Mouse (Mus musculus) liver, embryonic 11.5 days (tissue): ENCODE data around the gene Kcnip1. TPM values are rescaled to one million over a fixed set of nuclear protein-coding genes. Genes with fewer than 3 reads are reported as not detected.

Experiments used
- ATAC-seq: fragments of 200-750 bp; cut with Nextera tagmentation; replicated peaks from 2 replicates; pipeline ENCODE4 v1.8.0; 2017; ENCODE audit warnings: moderate number of reproducible peaks, mild to moderate bottlenecking, moderate TSS enrichment, moderate library complexity; ENCODE audit not compliant: low FRiP score
- DNase-seq: peaks from one replicate; pipeline ENCODE4 v3.0.0-alpha.2; 2017; ENCODE audit warnings: low spot score
- H3K27ac ChIP-seq: fragments of 300-500 bp; sonication (generic); 2 replicates; pipeline ENCODE4 v1.5.1; 2014; ENCODE audit warnings: mild to moderate bottlenecking, low read depth, low read length, control low read depth
- H3K27me3 ChIP-seq: fragments of 300-500 bp; sonication (generic); replicated peaks from 2 replicates; pipeline ENCODE4 v1.6.1; 2014; ENCODE audit warnings: low read length, mixed read lengths; ENCODE audit not compliant: control insufficient read depth, insufficient read depth
- H3K36me3 ChIP-seq: fragments of 300-500 bp; sonication (generic); 2 replicates; pipeline ENCODE4 v1.6.1; 2014; ENCODE audit warnings: mild to moderate bottlenecking, low read length, moderate library complexity, mixed read lengths; ENCODE audit not compliant: control insufficient read depth, insufficient read depth
- H3K4me1 ChIP-seq: fragments of 300-500 bp; sonication (generic); replicated peaks from 2 replicates; pipeline ENCODE4 v1.6.1; 2014; ENCODE audit warnings: low read length, mixed read lengths; ENCODE audit not compliant: control insufficient read depth, insufficient read depth
- H3K4me2 ChIP-seq: fragments of 300-500 bp; sonication (generic); 2 replicates; pipeline ENCODE4 v1.6.1; 2014; ENCODE audit warnings: mild to moderate bottlenecking, control low read depth, moderate library complexity
- H3K4me3 ChIP-seq: fragments of 300-500 bp; sonication (generic); 2 replicates; pipeline ENCODE4 v1.5.1; 2014; ENCODE audit warnings: low read depth, low read length, control low read depth
- H3K9ac ChIP-seq: fragments of 300-500 bp; sonication (generic); 2 replicates; pipeline ENCODE4 v1.6.1; 2014; ENCODE audit warnings: low read depth, low read length, control low read depth
- H3K9me3 ChIP-seq: fragments of 300-500 bp; sonication (generic); 2 replicates; pipeline ENCODE4 v1.6.1; 2016; ENCODE audit warnings: low read length, inconsistent platforms, mixed read lengths; ENCODE audit not compliant: control insufficient read depth
- WGBS: fragments of 180-500 bp; shearing (Covaris S2); extraction: QIAGEN DNeasy Blood & Tissue Kit; methylation state at CpG from one replicate; pipeline ENCODE4 v1.1.7; 2014; 5-methylcytosine and 5-hydroxymethylcytosine counted together
- polyA plus RNA-seq: library from polyadenylated mRNA; unstranded; fragments of >200 nt; fragmentation: Nextera tagmentation; extraction: Ambion mirVana; gene quantifications from 2 replicates; pipeline ENCODE4 v1.2.1, GENCODE M21; 2014

Kcnip1 gene
- polyA plus RNA-seq, 1 experiment from 2014 or later: 1.2 TPM

DNA sequence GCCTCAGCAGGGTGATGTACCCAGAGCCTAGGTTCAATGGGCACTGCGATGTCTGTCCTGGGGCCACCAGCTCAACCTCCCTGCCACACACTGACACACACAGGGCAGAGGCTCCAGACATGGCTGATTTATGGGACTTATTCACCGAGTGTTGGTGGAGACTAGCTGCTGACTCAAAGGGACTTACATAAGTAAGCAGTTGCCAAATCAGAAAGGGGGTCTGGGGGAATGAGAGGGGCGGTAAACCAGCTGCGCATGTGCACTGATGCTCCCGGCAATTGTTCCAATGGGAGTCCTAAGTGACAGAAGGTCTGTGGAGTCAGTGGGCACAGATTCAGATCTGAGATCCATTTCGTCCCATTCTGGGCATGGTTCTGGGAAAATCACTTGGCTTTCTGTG is 35.4 kb downstream of the Kcnip1 start:
- 81% methylated on average over 6 of the region's 6 CpGs for WGBS
- Histone ChIP-seq H3K27ac (no peak overlapping the region), H3K4me1 (no peaks in the 10 kb centered on the region), H3K9me3 (no peaks in the 10 kb centered on the region), H3K36me3 (no peaks in the 10 kb centered on the region), H3K9ac (no peak overlapping the region), H3K4me2 (no peak overlapping the region), H3K4me3 (no peak overlapping the region), H3K27me3 (0 out of 2 replicates have a peak, but pooled peaks cover 2% of the 10 kb centered on the region)
- DNase-seq (no peak), ATAC-seq (no peak)

DNA sequence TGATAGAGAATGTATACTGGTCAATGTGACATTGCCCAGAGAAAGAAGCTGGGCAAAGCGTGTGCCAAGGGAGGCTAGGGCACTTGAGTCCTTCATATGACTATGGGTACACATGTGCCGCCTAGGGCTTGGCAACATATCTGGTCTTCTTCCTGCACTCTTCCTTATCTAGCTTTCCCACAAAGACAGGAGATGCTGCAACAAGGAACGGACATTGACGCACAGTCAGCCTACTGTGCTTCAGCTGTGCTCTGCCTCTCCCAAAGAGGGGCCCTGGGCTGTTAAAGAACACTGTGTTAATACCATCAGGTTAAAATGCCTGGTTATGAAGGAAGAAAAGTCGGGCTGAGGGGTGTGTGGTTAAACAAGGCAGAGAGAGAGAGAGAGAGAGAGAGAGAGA is 36.3 kb downstream of the Kcnip1 start:
- WGBS: 57% methylated on average over 5 of the region's 5 CpGs
- Histone ChIP-seq H3K4me2 (no peak overlapping the region), H3K36me3 (no peaks in the 10 kb centered on the region), H3K4me1 (no peaks in the 10 kb centered on the region), H3K27me3 (0 out of 2 replicates have a peak, but pooled peaks cover 2% of the 10 kb centered on the region), H3K27ac (no peak overlapping the region), H3K9me3 (no peaks in the 10 kb centered on the region), H3K9ac (no peak overlapping the region), H3K4me3 (no peak overlapping the region)
- DNase-seq (no peak), ATAC-seq (no peak)

DNA sequence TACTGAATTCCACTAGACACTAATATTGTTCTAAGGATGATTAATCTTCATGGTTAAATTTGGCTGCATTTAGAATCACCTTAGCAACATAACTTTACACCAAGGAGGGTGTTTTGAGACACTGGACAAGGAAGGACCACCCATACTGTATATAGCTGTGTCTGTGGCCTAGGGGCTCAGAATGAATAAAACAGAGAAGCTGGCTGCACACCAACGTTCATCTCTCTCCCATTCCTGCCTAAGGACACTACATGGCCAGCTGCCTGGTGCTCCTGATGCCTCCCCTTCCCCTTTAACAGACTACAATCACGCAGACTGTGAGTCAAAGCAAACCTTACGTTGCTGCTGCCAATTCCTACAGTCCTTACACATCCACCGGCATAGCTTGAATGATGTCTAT is 37.0 kb downstream of the Kcnip1 start:
- 81% methylated on average over 4 of the region's 4 CpGs for WGBS
- Histone ChIP-seq H3K9ac (no peak overlapping the region), H3K4me2 (no peak overlapping the region), H3K27me3 (0 out of 2 replicates have a peak, but pooled peaks cover 2% of the 10 kb centered on the region), H3K4me1 (no peaks in the 10 kb centered on the region), H3K4me3 (no peak overlapping the region), H3K27ac (no peak overlapping the region), H3K9me3 (no peaks in the 10 kb centered on the region), H3K36me3 (no peaks in the 10 kb centered on the region)
- no peak for DNase-seq
- ATAC-seq: no peak

DNA sequence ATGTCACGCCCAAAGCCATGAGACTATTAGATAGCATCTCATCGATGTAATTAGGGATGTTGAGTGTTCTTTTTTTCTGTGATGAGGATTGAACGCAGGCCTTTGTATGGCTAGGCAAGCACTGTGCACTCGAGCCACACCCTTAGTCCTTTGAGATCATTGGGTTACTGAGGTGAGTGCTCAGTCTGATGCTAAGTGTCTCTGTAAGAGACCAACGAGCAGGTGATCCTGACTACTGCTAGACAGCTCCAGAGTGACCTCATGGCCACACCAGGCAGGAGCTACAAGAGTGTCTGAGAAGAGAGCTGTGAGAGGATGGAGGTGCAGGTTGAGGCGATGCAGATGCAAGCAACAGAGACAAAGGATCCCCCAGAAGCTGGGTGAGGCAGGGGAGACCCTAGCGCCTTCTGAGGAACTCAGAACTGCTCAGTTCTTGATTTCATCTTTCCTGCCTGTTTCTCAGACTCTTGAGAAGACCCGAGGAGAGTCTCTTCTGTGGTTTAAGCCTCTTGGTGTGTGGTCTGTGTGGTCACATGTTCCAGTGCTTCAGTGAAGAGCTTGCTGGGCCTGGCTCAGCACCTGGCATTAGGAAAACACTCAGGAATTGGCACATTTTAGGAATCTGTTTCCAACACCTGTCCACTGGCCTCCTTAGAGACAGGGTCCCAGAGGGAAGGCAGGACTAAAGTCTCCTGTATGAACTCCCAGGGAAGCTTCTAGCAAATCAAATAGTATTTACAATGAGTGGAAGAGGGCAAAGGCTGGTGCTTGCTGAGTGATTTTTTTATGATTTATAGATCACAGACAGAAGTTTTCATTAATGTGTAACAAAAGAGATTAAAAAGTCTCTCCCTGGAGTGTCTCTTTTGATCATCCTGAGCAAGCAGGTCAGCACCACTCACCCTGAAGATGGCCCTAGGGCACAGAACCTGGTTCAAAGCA is 41.0 kb downstream of the Kcnip1 start:
- Histone ChIP-seq H3K36me3 (no peaks in the 10 kb centered on the region), H3K4me1 (no peaks in the 10 kb centered on the region), H3K27ac (no peak overlapping the region), H3K27me3 (no peaks in the 10 kb centered on the region), H3K9ac (no peak overlapping the region), H3K9me3 (no peaks in the 10 kb centered on the region), H3K4me3 (no peak overlapping the region), H3K4me2 (no peak overlapping the region)
- WGBS: 72% methylated on average over 8 of the region's 8 CpGs
- DNase-seq (no peak), ATAC-seq (no peak)

DNA sequence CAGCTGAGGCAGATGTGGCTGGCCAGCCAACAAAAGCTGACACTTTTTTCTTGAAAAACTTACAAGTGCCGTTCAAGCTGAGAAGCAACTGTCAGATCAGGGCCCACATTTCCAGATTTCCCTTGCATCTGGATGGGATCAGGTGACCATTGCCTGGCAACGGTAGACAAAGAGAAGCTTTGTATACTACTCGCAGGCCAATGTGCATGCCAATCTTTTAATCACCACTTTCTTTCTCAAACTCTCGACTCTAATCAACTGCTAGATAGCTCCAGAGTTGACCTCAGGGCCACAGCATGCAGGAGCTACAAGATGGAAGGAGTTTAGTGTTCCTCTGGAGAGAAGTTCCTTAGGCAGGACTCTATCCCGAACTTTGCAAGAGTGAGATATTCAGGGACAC is 41.8 kb downstream of the Kcnip1 start:
- no peak for DNase-seq
- ATAC-seq: no peak
- Histone ChIP-seq H3K4me1 (no peaks in the 10 kb centered on the region), H3K27ac (no peak overlapping the region), H3K9ac (no peak overlapping the region), H3K27me3 (no peaks in the 10 kb centered on the region), H3K4me3 (no peak overlapping the region), H3K9me3 (no peaks in the 10 kb centered on the region), H3K4me2 (no peak overlapping the region), H3K36me3 (no peaks in the 10 kb centered on the region)
- 71% methylated on average over 5 of the region's 5 CpGs for WGBS

DNA sequence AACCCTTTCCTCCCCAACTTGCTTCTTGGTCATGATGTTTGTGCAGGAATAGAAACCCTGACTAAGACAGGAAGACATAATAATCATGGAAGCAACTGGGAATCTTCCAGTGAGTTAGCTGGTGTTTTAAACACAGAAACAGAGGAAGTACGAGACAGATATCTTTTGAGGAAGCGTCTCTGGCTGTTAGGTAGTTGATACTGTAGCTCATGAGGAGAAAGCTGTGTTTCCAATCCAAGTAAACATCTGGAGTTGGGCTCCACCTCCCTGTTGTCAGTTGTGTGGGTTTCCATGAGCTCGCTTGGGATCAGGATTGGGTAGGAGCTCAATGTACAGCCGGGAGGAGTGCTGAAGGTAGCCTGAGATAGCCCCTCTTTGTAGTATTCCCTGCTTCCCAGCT is 46.5 kb downstream of the Kcnip1 start:
- 53% methylated on average over 4 of the region's 4 CpGs for WGBS
- Histone ChIP-seq H3K9ac (no peak overlapping the region), H3K27ac (no peak overlapping the region), H3K4me3 (no peak overlapping the region), H3K9me3 (no peaks in the 10 kb centered on the region), H3K4me1 (no peaks in the 10 kb centered on the region), H3K36me3 (no peaks in the 10 kb centered on the region), H3K4me2 (no peak overlapping the region), H3K27me3 (no peaks in the 10 kb centered on the region)
- ATAC-seq (no peak), DNase-seq (no peak)

DNA sequence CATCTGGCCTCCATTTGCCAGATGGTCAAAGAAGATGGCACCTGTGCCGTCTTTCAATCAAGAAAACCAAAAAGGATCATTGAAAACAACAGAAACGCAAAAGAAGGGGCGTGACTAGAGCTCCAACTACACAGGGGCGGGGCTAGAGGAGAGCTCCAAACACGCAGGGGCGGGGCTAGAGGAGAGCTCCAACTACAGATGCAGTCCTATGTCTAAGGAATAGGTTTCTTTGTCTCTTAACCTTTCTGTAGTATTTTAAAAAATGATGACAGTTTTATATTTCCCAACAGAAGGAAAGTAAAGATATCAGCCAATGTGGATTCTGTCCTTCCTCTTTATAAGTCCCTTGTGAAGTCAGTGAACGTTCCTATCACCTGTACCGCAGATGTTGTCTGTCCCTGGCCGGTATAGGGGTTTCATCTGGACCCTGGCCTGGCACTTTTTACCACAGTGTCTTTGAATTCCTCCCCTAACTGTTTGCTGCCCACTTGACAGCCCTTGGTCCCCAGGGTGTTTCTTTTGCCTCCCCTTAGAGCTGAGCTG is 48.1 kb downstream of the Kcnip1 start:
- H3K9me3 ChIP-seq: no peaks in the 10 kb centered on the region
- H3K9ac ChIP-seq: no peak overlapping the region
- WGBS: 74% methylated on average over 9 of the region's 9 CpGs
- ATAC-seq (no peak), DNase-seq (no peak)
- no peak overlapping the region for H3K27ac ChIP-seq
- H3K4me3 ChIP-seq: no peak overlapping the region
- H3K4me1 ChIP-seq: no peaks in the 10 kb centered on the region
- no peak overlapping the region for H3K4me2 ChIP-seq
- H3K27me3 ChIP-seq: no peaks in the 10 kb centered on the region
- no peaks in the 10 kb centered on the region for H3K36me3 ChIP-seq

DNA sequence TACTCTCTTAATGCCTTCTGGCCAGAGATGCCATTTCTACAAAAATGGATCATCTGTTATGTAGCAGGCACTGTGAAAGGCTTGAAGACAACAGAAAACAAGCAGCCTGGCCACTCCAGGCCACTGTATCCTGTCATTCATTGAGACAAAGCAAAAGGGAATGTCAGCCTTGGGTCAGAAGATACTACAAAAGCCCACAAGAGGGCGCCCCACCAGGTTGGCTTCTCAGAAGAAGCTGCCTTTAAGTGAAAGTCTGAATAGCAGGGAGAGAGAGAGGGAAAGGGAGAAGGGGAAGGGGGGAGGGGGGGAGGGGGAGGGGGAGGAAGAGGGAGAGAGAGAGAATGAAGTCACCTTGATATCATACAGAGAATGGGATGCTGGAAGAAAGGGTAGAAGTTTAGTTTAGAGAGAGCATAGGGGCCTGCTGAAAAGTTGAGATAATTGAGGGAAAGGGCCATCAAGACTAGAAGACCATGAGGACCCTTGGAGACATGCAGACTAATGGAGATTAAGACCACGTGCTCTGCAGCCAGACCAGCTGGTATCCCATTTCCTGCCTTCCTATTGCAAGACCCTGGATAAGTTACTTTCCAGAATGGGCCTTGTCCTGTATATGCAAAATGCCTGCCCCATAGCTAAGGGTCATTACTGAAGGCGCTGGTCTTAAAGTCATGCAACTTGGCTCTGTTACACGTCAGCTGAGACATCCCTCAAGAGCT is 48.7 kb downstream of the Kcnip1 start:
- H3K4me1 ChIP-seq: no peaks in the 10 kb centered on the region
- H3K4me2 ChIP-seq: no peak overlapping the region
- H3K27ac ChIP-seq: no peak overlapping the region
- no peak for ATAC-seq
- no peak overlapping the region for H3K9ac ChIP-seq
- DNase-seq: no peak
- H3K9me3 ChIP-seq: no peaks in the 10 kb centered on the region
- WGBS: 58% methylated on average over 4 of the region's 4 CpGs
- no peaks in the 10 kb centered on the region for H3K36me3 ChIP-seq
- H3K4me3 ChIP-seq: no peak overlapping the region
- no peaks in the 10 kb centered on the region for H3K27me3 ChIP-seq
